Mouse (Mus musculus): ENCODE data around the gene Tmem114. TPM values are rescaled to one million over a fixed set of nuclear protein-coding genes. Genes with fewer than 3 reads are reported as not detected.

Gene Tmem114
- not detected for total RNA-seq (2021)
- long read RNA-seq, experiment 1 = 0 reads
- long read RNA-seq, experiment 2 = 0 reads

GRCm38 (mm10) chr16:8424971-8425330, at the start of gene Tmem114:
Gene Tmem114 (minus strand): TSS chr16:8425136.
- no peak for DNase-seq (ENCODE audit: low spot score in 2 of 2)

DNA sequence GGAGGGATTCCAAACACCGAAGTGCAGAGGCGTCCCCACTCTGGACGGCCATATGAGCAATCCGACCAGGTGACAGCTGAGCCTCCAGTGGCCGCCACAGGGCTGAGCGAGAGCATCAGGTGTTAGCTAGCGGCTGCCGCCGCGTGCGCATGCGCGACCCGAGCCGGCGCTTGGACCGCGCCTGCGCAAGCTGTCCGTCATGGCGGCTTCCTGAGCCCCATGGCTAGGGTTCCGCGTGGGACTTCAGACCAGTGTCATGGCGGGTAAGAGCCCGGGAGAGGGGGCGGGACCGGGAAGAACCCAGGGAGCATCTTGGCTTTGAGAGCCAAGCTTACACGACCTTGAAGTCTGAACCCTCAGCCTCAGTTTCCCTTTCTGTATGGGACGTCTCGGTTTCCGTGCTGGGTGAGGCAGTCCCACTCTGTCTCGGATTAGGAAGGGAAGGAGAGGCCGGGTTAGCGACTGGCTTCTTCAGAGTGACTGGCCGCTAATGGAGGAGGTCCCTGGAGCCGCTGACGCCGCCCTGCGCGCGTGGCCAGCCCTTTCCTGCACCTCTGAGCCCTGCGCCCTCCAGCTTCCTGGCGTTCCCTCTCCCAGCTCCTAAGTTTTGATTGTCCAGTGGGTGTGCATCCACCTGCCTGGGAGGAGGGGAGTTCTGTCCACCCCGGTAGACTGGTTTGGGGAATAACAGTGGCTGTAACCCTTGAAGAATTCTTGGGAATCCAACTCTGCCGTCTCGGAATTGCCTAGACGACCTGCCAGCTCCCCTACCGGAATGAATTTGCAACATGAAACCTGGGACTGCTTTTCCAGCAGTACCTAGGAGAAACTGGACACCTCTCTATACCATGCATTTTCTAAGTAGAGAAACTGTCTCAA, 45.9 kb upstream of the Tmem114 start, which contains the start of gene Mettl22:
Gene Mettl22, plus strand, starts transcription at position 186 of the 879 bp plus-strand sequence.
- DNase-seq (ENCODE audit: low spot score in 2 of 2) = peak; percentile 80 to 90

- DNase-seq (ENCODE audit: low spot score in 2 of 2) = no peak
Measured at GRCm38 (mm10) chr16:8470132-8470531, 45.2 kb upstream of the Tmem114 start.

DNA sequence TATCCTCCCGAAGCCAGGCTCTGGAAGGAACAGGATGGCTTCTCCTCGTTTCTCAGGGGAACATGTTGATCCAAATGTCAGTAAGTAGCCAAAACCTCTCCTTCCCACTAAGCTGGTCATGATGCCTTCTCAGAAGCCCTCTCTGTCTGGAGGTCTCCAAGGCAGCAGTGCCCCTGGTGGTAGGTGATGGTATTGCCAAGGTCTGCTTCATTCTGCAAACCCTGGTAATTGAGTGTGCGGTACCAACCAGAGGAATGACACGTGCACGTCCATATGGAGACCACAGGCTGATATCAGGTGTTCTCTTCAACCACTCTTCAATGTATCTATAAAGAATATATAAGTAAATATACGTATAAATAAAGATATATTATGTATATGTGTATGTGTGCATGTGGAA, 34.2 kb upstream of the Tmem114 start:
- DNase-seq (ENCODE audit: low spot score in 2 of 2) = peak in 1 of 2 experiments; percentile 38

DNA sequence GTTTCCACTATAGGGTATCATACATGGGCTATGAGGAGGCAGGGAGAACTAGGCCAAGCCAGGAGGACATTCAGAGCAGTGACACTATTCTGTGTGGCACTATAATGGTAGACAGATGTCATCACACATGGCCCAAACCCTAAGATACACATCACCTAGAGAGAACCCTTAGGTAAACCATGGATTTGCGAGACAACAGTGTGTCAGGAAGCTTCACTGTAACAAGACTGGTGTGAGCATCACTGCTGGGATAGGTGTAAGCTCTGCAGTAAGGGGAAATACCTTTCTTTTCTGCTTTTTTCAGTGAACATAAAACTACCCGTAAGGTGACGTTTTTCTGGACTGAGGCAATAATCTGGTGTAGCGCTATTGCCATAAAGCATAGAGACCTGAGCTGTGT, 33.5 kb upstream of the Tmem114 start:
- peak in 1 of 2 experiments; percentile 1 for DNase-seq (ENCODE audit: low spot score in 2 of 2)

- DNase-seq (ENCODE audit: low spot score in 2 of 2) = no peak
Measured at GRCm38 (mm10) chr16:8455221-8455620, 30.3 kb upstream of the Tmem114 start.

GRCm38 (mm10) chr16:8453301-8453700, 28.4 kb upstream of the Tmem114 start:
- peak in 1 of 2 experiments; percentile 2 for DNase-seq (ENCODE audit: low spot score in 2 of 2)

DNA sequence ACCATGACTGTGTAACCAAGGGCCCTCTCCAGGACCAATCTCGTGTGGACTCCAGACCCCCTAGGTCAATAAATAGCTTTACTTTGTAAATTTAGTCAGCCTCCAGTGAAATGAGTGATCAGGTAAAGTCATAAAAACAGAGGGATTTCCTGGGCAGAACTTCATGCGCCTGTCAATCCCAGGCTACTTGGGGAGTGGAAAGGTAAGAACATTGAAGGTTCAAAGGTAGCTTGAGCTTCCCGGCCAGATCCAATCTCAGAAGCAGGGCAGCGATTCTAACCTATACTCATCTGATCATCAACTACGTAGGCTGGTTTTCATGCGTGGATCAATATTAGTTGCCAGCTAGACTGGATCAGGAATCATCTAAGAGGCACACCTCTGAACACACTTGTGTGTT, 21.3 kb upstream of the Tmem114 start:
- no peak for DNase-seq (ENCODE audit: low spot score in 2 of 2)

- no peak for DNase-seq (ENCODE audit: low spot score in 2 of 2)
Measured at GRCm38 (mm10) chr16:8444911-8445310, 20.0 kb upstream of the Tmem114 start.

DNA sequence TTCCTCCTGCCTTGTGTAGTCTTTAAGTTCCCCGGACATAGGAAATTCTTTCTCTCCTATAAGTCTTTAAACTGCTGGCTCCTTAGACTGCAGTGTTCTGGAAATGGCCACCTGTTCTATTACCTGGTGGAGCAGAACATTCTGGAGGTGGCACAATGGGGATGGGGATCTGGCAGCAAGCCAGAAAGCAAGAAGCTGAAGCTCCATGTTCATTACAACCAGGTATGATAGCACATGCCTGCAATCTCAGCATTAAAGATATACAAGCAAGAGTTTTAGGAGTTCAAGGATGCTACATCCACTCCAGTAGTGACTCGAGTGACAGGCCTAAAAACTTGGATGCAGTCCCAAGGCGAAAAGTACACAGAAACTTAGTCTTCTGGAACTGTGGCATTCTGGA, 7.7 kb upstream of the Tmem114 start:
- DNase-seq (ENCODE audit: low spot score in 2 of 2) = no peak

DNA sequence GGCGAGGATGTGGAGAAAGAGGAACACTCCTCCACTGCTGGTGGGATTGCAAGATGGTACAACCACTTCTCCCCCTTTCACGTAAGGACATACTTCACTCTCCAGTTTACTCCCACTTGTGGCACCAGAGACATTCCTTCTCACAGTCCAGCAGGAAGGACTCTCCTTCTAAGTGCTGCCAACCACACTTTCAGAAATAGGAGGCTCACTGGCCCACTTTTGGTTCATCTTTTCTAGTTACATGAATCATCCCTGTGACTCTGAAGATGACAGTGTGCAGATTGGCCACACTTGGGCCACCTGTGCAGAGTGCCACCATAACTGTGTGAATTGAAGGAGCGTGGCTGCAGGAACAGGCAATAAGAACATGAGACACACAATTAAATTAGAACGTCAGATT, 4.6 kb upstream of the Tmem114 start:
- DNase-seq (ENCODE audit: low spot score in 2 of 2) = no peak

- DNase-seq (ENCODE audit: low spot score in 2 of 2) = no peak
Measured at GRCm38 (mm10) chr16:8425736-8426135, 800 bp upstream of the Tmem114 start.

- peak in 1 of 2 experiments; percentile 7 for DNase-seq (ENCODE audit: low spot score in 2 of 2)
Measured at GRCm38 (mm10) chr16:8424161-8424970, 570 bp downstream of the Tmem114 start.

DNA sequence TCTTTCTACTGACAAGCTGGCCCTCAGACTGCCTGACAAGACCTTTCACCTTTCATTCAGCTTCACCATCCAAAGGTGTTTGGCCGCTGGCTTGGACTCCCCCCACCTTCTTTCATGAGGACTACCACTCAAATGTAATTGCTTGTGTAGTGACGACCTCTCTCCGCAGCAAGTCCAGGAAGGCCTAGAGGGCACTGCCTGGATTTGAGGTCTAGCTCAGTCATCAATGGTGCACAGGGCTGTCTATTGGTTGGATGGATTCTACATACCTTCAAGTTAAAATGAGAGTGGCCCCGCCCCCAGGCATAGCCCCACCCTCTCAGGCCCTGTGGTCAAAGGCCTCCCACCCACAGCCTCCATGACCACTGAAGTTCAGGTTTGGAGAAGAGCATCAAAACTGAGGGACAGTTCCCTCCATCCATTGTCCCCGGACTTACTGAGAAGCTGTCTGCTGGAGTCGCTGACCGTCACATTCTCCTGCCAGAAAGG, 1.3 kb downstream of the Tmem114 start:
- no peak for DNase-seq (ENCODE audit: low spot score in 2 of 2)

- no peak for DNase-seq (ENCODE audit: low spot score in 2 of 2)
Measured at GRCm38 (mm10) chr16:8420842-8421241, 4.1 kb downstream of the Tmem114 start.

DNA sequence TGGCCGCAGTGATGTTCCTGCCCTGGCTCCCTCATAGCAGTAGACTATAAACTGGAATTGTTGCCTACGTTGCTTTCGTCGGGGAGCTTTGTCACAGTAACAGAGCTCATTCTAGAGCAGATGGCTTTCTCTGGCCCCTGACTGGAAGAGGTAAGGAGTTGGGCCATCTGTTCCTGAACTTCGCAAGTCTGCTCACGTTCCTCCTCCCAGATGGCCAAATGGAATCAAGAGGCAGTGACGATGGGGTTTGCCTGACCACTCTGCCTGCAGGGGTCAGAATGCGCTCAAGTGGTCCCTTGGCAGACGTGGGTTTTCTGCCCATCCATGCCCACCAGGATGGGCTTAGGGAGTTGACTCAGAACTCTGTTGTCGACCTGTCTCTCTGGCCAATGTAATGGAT, 4.6 kb downstream of the Tmem114 start:
- DNase-seq (ENCODE audit: low spot score in 2 of 2) = no peak

DNA sequence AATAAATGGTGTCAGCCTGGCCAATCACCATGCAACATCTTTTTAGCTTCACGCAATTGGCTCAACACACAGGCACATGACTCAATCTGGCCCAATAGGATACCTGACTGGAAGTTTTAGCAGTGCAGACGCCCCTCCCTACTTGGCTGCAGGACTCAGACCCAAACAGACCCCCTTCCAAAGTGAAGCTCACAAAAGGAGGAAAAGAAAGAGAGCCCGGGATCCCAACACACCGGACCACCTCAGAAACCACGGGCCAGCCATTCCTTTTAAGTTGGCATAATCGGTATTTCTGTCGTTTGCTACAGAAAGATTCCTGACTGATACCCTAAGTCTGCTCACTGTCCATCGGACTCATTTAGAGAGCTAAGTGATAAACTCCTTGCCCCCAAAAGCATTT, 5.3 kb downstream of the Tmem114 start:
- DNase-seq (ENCODE audit: low spot score in 2 of 2) = no peak

GRCm38 (mm10) chr16:8418126-8418525, 6.8 kb downstream of the Tmem114 start:
- no peak for DNase-seq (ENCODE audit: low spot score in 2 of 2)

DNA sequence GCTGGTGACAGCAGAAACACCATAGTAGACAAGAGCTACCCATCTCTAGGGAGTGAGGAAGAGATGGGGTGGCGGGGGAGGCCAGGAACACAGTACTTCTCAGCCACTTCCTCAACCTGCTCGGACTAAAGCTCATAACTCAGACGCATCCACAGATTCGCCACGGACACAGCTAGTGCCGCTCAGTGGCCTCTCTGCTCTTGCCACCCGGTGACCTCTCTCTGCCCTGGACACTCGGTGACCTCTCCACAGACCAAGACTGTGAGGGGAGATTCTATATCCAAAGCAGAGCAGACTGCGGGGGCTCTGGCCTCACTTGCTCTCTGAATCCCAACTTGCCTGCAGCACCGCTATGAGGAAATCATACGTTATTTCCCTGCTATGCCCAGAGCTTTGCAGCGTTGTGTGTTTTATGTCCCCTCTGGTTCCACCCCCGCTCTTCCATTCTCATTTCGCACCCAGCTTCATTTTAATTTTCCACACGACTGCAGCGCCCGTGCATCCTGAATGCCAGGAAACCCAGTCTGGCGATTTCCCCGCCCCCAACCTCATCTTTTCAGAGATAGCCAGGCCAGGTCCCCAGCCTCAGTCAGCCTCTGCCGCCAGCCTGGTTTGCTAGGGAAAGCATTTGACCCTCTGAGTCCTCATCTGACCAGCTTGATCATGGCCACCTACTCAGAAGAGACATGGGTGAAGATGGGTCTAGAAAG, 7.8 kb downstream of the Tmem114 start:
- DNase-seq (ENCODE audit: low spot score in 2 of 2) = peak in 1 of 2 experiments; percentile 5

DNA sequence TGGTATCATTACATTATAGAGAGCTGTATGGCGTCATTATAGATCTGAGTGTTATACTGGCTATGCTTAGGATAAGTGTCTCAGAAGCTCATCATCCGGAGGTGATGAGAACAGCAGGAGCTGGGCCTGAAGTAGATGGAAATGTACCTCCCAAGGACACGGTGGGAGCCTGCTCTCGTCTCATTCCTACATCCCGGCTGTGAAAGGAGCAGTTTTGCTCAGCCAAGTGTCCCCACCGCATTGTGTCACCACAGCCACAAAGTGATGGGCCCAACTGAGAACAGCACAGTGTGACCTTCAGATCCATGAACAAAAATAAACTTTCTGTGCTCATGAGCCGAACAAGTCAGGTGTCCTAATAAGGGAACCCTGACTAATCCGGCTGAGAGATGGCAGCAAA, 8.9 kb downstream of the Tmem114 start:
- DNase-seq (ENCODE audit: low spot score in 2 of 2) = peak in 1 of 2 experiments; percentile 2

GRCm38 (mm10) chr16:8413441-8413840, 11.5 kb downstream of the Tmem114 start:
- no peak for DNase-seq (ENCODE audit: low spot score in 2 of 2)
